Mouse (Mus musculus) heart, adult 18-20 months (tissue): Measurements from ENCODE around the gene Tescl. TPM values are rescaled to one million over a fixed set of nuclear protein-coding genes. Genes with fewer than 3 reads are reported as not detected.

Experiments
- DNase-seq, 2 experiments: peaks; one replicate each; pipeline ENCODE4 v3.0.0; 2021 to 2022; ENCODE audit warnings: mixed read lengths in 1 of 2
- microRNA-seq, 2 experiments: library from miRNA; unstranded; fragments of <30 nt; microRNA quantifications; one replicate each; pipeline ENCODE4 v1.2.0; 2022
- total RNA-seq, 2 experiments: library from RNA; stranded (reverse); gene quantifications; 2 replicates each; pipeline ENCODE4 v1.2.3; 2021

The Tescl gene
- total RNA-seq, 2 experiments from 2014 or later: 0.32 TPM; not detected in 1

GRCm38 (mm10) chr7:24299823-24300481 is 33.8 kb downstream of the Tescl start:
- peak; percentile 9 to 29 for DNase-seq

- peak; percentile 74 to 83 for DNase-seq
Measured at GRCm38 (mm10) chr7:24298973-24299708, 34.6 kb downstream of the Tescl start.

- DNase-seq: no peak
Measured at GRCm38 (mm10) chr7:24298635-24298972, 35.1 kb downstream of the Tescl start.

GRCm38 (mm10) chr7:24297361-24298095 is 36.2 kb downstream of the Tescl start:
- no peak for DNase-seq

- DNase-seq: no peak
Measured at GRCm38 (mm10) chr7:24296386-24296785, 37.4 kb downstream of the Tescl start.

- DNase-seq: no peak
Measured at GRCm38 (mm10) chr7:24295376-24295775, 38.4 kb downstream of the Tescl start.

- DNase-seq: no peak
Measured at GRCm38 (mm10) chr7:24294763-24295162, 39.0 kb downstream of the Tescl start.

GRCm38 (mm10) chr7:24293061-24293851 is 40.5 kb downstream of the Tescl start:
- no peak for DNase-seq

GRCm38 (mm10) chr7:24291387-24292090 is 42.2 kb downstream of the Tescl start:
- no peak for DNase-seq

GRCm38 (mm10) chr7:24290106-24290693 is 43.5 kb downstream of the Tescl start:
- DNase-seq: no peak

GRCm38 (mm10) chr7:24288512-24288911 is 45.2 kb downstream of the Tescl start:
- no peak for DNase-seq

GRCm38 (mm10) chr7:24287670-24288069 is 46.1 kb downstream of the Tescl start:
- DNase-seq: no peak

GRCm38 (mm10) chr7:24286916-24287315 is 46.8 kb downstream of the Tescl start:
- DNase-seq: no peak

- DNase-seq: no peak
Measured at GRCm38 (mm10) chr7:24286090-24286489, 47.6 kb downstream of the Tescl start.

Small RNA genes lying within 50 kb of the gene (microRNA-seq; reads per million reads assigned to microRNA genes)
- 0 reads per million in 2 experiments for gene Gm27592

Other genes starting within 250 kb of the Tescl start
- 1 to 10 TPM; 2.8 to 3.7 TPM for gene Zfp112, start 221.6 kb downstream of the Tescl start, total RNA-seq
- 1 to 10 TPM; 4.5 to 5.9 TPM for gene Zfp235, start 199.8 kb downstream of the Tescl start, total RNA-seq
- gene Zfp114, start 158.9 kb downstream of the Tescl start, total RNA-seq: not detected
- 1 to 10 TPM; 3.0 to 4.5 TPM for gene Zfp111, start 122.5 kb downstream of the Tescl start, total RNA-seq
- gene Zfp109, start 96.4 kb downstream of the Tescl start, total RNA-seq: 1 to 10 TPM; 2.0 to 2.2 TPM
- gene Zfp108, start 79.1 kb downstream of the Tescl start, total RNA-seq: 1 to 10 TPM; 1.0 to 1.2 TPM
- 1 to 10 TPM; 3.1 to 3.6 TPM for gene Zfp93, start 63.5 kb downstream of the Tescl start, total RNA-seq
- 1 to 10 TPM; 2.2 to 2.6 TPM for gene Zfp61, start 32.7 kb downstream of the Tescl start, total RNA-seq
- 1 to 10 TPM; 2.5 TPM for gene Zfp94, start 17.3 kb downstream of the Tescl start, total RNA-seq
- gene Lypd5, start 15.3 kb upstream of the Tescl start, total RNA-seq: not detected
- gene Kcnn4, start 36.3 kb upstream of the Tescl start, total RNA-seq: 1 to 10 TPM in 1 of 2 experiments, under 1 TPM in 1; 0.69 to 2.4 TPM
- gene Smg9, start 65.7 kb upstream of the Tescl start, total RNA-seq: 1 to 10 TPM; 6.6 to 8.4 TPM
- not detected for gene Irgc1, start 118.4 kb upstream of the Tescl start, total RNA-seq
- 1 to 10 TPM; 2.6 to 3.4 TPM for gene Plaur, start 128.5 kb upstream of the Tescl start, total RNA-seq
- 10 to 100 TPM; 15.4 to 24.2 TPM for gene Cadm4, start 148.1 kb upstream of the Tescl start, total RNA-seq
- 10 to 100 TPM; 13.3 to 20.8 TPM for gene Zfp428, start 173.1 kb upstream of the Tescl start, total RNA-seq
- gene AC161166.1, start 178.5 kb upstream of the Tescl start, total RNA-seq: not detected
- gene Irgq, start 196.8 kb upstream of the Tescl start, total RNA-seq: 10 to 100 TPM; 15.3 to 18.3 TPM
- gene Pinlyp, start 212.2 kb upstream of the Tescl start, total RNA-seq: not detected
- gene Xrcc1, start 212.4 kb upstream of the Tescl start, total RNA-seq: 10 to 100 TPM; 21.7 to 23.9 TPM